Mouse (Mus musculus): ENCODE data around the gene Cdc42se2. TPM values are rescaled to one million over a fixed set of nuclear protein-coding genes. Genes with fewer than 3 reads are reported as not detected.

Gene Cdc42se2
- polyA plus RNA-seq, 1 experiment from 2014 or later, result 187 TPM

GRCm38 (mm10) chr11:54736903-54737302 is 50.6 kb downstream of the Cdc42se2 start:
- 93% methylated on average over 5 of the region's 5 CpGs for WGBS
- no peaks in the 10 kb centered on the region for H3K9me3 ChIP-seq
- no peaks in the 10 kb centered on the region for H3K27me3 ChIP-seq (ENCODE audit: poor library complexity, severe bottlenecking)
- peaks cover 89% of the 10 kb centered on the region for H3K36me3 ChIP-seq (replicated peaks)
- no peak overlapping the region for H3K4me3 ChIP-seq
- DNase-seq (ENCODE audit: extremely low spot score, low spot score), result no peak
- H3K4me1 ChIP-seq, result no peaks in the 10 kb centered on the region
- no peak overlapping the region for H3K27ac ChIP-seq

- no peaks in the 10 kb centered on the region for H3K4me1 ChIP-seq
- no peak overlapping the region for H3K4me3 ChIP-seq
- no peak for DNase-seq (ENCODE audit: extremely low spot score, low spot score)
- H3K36me3 ChIP-seq (replicated peaks), result peaks cover 86% of the 10 kb centered on the region
- H3K9me3 ChIP-seq, result no peaks in the 10 kb centered on the region
- WGBS, result 92% methylated on average over 1 of the region's 1 CpGs
- no peaks in the 10 kb centered on the region for H3K27me3 ChIP-seq (ENCODE audit: poor library complexity, severe bottlenecking)
- H3K27ac ChIP-seq, result no peak overlapping the region
These were observed 52.4 kb downstream of the Cdc42se2 start for GRCm38 (mm10) chr11:54735114-54735513.

- H3K9me3 ChIP-seq, result no peaks in the 10 kb centered on the region
- no peaks in the 10 kb centered on the region for H3K4me1 ChIP-seq
- 89% methylated on average over 7 of the region's 7 CpGs for WGBS
- H3K4me3 ChIP-seq, result no peak overlapping the region
- peaks cover 85% of the 10 kb centered on the region for H3K36me3 ChIP-seq (replicated peaks)
- H3K27ac ChIP-seq, result no peak overlapping the region
- DNase-seq (ENCODE audit: extremely low spot score, low spot score), result no peak
- no peaks in the 10 kb centered on the region for H3K27me3 ChIP-seq (ENCODE audit: poor library complexity, severe bottlenecking)
These were observed 53.9 kb downstream of the Cdc42se2 start for GRCm38 (mm10) chr11:54733546-54733945.

- H3K27me3 ChIP-seq (ENCODE audit: poor library complexity, severe bottlenecking), result no peaks in the 10 kb centered on the region
- H3K4me3 ChIP-seq, result no peak overlapping the region
- no peak for DNase-seq (ENCODE audit: extremely low spot score, low spot score)
- WGBS, result 86% methylated on average over 7 of the region's 7 CpGs
- H3K36me3 ChIP-seq (replicated peaks), result peaks cover 93% of the 10 kb centered on the region
- no peaks in the 10 kb centered on the region for H3K9me3 ChIP-seq
- H3K27ac ChIP-seq, result no peak overlapping the region
- no peaks in the 10 kb centered on the region for H3K4me1 ChIP-seq
These were observed 56.1 kb downstream of the Cdc42se2 start for GRCm38 (mm10) chr11:54731367-54731766.

GRCm38 (mm10) chr11:54730931-54731330 is 56.5 kb downstream of the Cdc42se2 start:
- DNase-seq (ENCODE audit: extremely low spot score, low spot score), result no peak
- H3K9me3 ChIP-seq, result no peaks in the 10 kb centered on the region
- H3K36me3 ChIP-seq (replicated peaks), result peaks cover 93% of the 10 kb centered on the region
- H3K4me3 ChIP-seq, result no peak overlapping the region
- no peaks in the 10 kb centered on the region for H3K27me3 ChIP-seq (ENCODE audit: poor library complexity, severe bottlenecking)
- WGBS, result 91% methylated on average over 5 of the region's 5 CpGs
- no peak overlapping the region for H3K27ac ChIP-seq
- no peaks in the 10 kb centered on the region for H3K4me1 ChIP-seq

GRCm38 (mm10) chr11:54729311-54729710 is 58.2 kb downstream of the Cdc42se2 start:
- Histone ChIP-seq H3K4me3 (no peak overlapping the region), H3K9me3 (no peaks in the 10 kb centered on the region), H3K27ac (no peak overlapping the region), H3K27me3 (ENCODE audit: poor library complexity, severe bottlenecking) (no peaks in the 10 kb centered on the region), H3K36me3 (replicated peaks) (peaks cover 93% of the 10 kb centered on the region), H3K4me1 (no peaks in the 10 kb centered on the region)
- no peak for DNase-seq (ENCODE audit: extremely low spot score, low spot score)
- 90% methylated on average over 3 of the region's 3 CpGs for WGBS

- no peaks in the 10 kb centered on the region for H3K4me1 ChIP-seq
- 97% methylated on average over 2 of the region's 2 CpGs for WGBS
- peaks cover 89% of the 10 kb centered on the region for H3K36me3 ChIP-seq (replicated peaks)
- H3K27ac ChIP-seq, result no peak overlapping the region
- no peak overlapping the region for H3K4me3 ChIP-seq
- no peak for DNase-seq (ENCODE audit: extremely low spot score, low spot score)
- H3K9me3 ChIP-seq, result no peaks in the 10 kb centered on the region
- no peaks in the 10 kb centered on the region for H3K27me3 ChIP-seq (ENCODE audit: poor library complexity, severe bottlenecking)
These were observed 59.1 kb downstream of the Cdc42se2 start for GRCm38 (mm10) chr11:54728371-54728770.

- peaks cover 89% of the 10 kb centered on the region for H3K36me3 ChIP-seq (replicated peaks)
- no peak overlapping the region for H3K4me3 ChIP-seq
- H3K4me1 ChIP-seq, result no peaks in the 10 kb centered on the region
- 86% methylated on average over 5 of the region's 5 CpGs for WGBS
- no peak for DNase-seq (ENCODE audit: extremely low spot score, low spot score)
- no peaks in the 10 kb centered on the region for H3K27me3 ChIP-seq (ENCODE audit: poor library complexity, severe bottlenecking)
- H3K27ac ChIP-seq, result no peak overlapping the region
- no peaks in the 10 kb centered on the region for H3K9me3 ChIP-seq
These were observed 60.1 kb downstream of the Cdc42se2 start for GRCm38 (mm10) chr11:54727327-54727901.

- DNase-seq (ENCODE audit: extremely low spot score, low spot score), result no peak
- no peaks in the 10 kb centered on the region for H3K9me3 ChIP-seq
- H3K4me3 ChIP-seq, result no peak overlapping the region
- H3K36me3 ChIP-seq (replicated peaks), result peaks cover 89% of the 10 kb centered on the region
- WGBS, result 88% methylated on average over 3 of the region's 3 CpGs
- H3K27me3 ChIP-seq (ENCODE audit: poor library complexity, severe bottlenecking), result no peaks in the 10 kb centered on the region
- H3K27ac ChIP-seq, result no peak overlapping the region
- no peaks in the 10 kb centered on the region for H3K4me1 ChIP-seq
These were observed 60.9 kb downstream of the Cdc42se2 start for GRCm38 (mm10) chr11:54726571-54727062.

- Histone ChIP-seq H3K4me3 (no peak overlapping the region), H3K4me1 (no peaks in the 10 kb centered on the region), H3K27me3 (ENCODE audit: poor library complexity, severe bottlenecking) (no peaks in the 10 kb centered on the region), H3K27ac (no peak overlapping the region), H3K36me3 (replicated peaks) (peaks cover 96% of the 10 kb centered on the region), H3K9me3 (no peaks in the 10 kb centered on the region)
- WGBS, result 90% methylated on average over 4 of the region's 4 CpGs
- no peak for DNase-seq (ENCODE audit: extremely low spot score, low spot score)
These were observed 63.0 kb downstream of the Cdc42se2 start for GRCm38 (mm10) chr11:54724353-54725034.

GRCm38 (mm10) chr11:54722057-54722456 is 65.4 kb downstream of the Cdc42se2 start:
- no peak for DNase-seq (ENCODE audit: extremely low spot score, low spot score)
- Histone ChIP-seq H3K27ac (no peak overlapping the region), H3K4me3 (no peak overlapping the region), H3K9me3 (no peaks in the 10 kb centered on the region), H3K4me1 (no peaks in the 10 kb centered on the region), H3K36me3 (replicated peaks) (peaks cover 96% of the 10 kb centered on the region), H3K27me3 (ENCODE audit: poor library complexity, severe bottlenecking) (no peaks in the 10 kb centered on the region)
- WGBS, result 92% methylated on average over 6 of the region's 6 CpGs

- H3K27me3 ChIP-seq (ENCODE audit: poor library complexity, severe bottlenecking), result no peaks in the 10 kb centered on the region
- H3K27ac ChIP-seq, result no peak overlapping the region
- H3K9me3 ChIP-seq, result no peaks in the 10 kb centered on the region
- 94% methylated on average over 3 of the region's 3 CpGs for WGBS
- no peak for DNase-seq (ENCODE audit: extremely low spot score, low spot score)
- H3K4me3 ChIP-seq, result no peak overlapping the region
- H3K4me1 ChIP-seq, result no peaks in the 10 kb centered on the region
- H3K36me3 ChIP-seq (replicated peaks), result peaks cover 100% of the 10 kb centered on the region
These were observed 68.9 kb downstream of the Cdc42se2 start for GRCm38 (mm10) chr11:54718601-54719000.

GRCm38 (mm10) chr11:54717893-54718292 is 69.6 kb downstream of the Cdc42se2 start:
- WGBS, result 86% methylated on average over 3 of the region's 3 CpGs
- no peaks in the 10 kb centered on the region for H3K9me3 ChIP-seq
- DNase-seq (ENCODE audit: extremely low spot score, low spot score), result no peak
- H3K4me3 ChIP-seq, result no peak overlapping the region
- H3K4me1 ChIP-seq, result no peaks in the 10 kb centered on the region
- peaks cover 96% of the 10 kb centered on the region for H3K36me3 ChIP-seq (replicated peaks)
- no peak overlapping the region for H3K27ac ChIP-seq
- H3K27me3 ChIP-seq (ENCODE audit: poor library complexity, severe bottlenecking), result no peaks in the 10 kb centered on the region
